Mouse (Mus musculus) spleen, postnatal 4 days (tissue): ENCODE data around the gene Rxylt1.
A peak's percentile ranks its signal among the peaks of the same experiment; 100 is the strongest.

Source experiments
- DNase-seq, 2 experiments: peaks; one replicate each; pipeline ENCODE4 v3.0.0; 2022; ENCODE audit warnings: low spot score in 2 of 2

Rxylt1 gene

DNA sequence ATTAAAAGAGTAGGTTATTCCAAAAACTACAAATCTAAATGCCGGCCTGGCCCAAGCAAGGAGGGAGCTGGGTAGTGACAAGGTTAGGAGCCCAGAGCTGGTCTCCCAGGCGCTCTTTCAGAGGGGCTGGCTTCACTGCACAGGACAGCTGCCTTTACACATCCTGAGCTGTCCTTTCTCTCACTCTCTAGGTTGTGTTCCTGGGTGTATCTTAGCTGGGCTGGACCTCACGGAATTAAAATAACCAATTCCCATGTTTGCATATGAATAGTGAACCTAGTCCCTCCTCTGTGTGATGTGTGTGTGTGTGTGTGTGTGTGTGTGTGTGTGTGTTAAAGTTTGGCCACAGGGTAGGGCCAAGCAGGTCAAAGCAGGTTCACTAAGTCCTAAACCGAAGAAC lies 52.2 kb downstream of the Rxylt1 start:
- DNase-seq, result no peak

DNA sequence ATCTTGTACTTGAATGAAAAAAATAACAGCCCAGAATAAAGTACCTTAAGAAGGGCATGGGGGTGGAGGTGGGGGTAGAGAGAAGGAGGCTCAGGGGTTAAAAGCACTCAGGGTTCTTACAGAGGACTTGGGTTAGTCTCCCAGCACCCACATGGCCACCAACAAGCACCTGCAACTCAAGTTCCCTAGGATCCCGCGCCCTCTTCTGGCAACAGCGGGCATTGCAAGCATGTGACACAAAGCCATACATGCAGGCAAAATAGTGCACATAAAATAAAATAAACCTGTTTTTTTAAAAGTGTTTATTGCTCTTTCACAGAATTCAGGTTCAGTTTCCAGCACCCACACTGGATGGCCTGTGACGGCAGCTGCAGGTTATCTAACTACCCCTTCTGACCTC lies 56.8 kb downstream of the Rxylt1 start:
- peak in 1 of 2 experiments; percentile 72 for DNase-seq

DNA sequence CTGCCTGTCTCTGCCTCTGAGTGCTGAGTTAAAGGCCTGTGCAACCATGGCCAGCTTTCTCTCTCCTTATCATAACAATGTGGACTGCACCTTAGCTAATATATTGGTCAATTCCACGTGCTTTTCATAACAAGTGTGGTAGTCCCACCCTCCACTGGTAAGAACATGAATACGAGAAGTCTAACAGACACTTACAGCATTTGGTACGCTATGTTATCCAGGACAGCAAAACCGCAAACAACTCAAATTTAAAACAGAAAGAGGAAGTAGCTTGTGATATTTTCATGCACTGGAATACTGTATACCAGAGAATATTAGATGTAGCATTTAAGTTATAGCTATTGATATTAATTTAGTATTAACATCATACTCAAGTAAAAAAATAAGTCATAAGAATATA lies 57.6 kb downstream of the Rxylt1 start:
- DNase-seq, result no peak

DNA sequence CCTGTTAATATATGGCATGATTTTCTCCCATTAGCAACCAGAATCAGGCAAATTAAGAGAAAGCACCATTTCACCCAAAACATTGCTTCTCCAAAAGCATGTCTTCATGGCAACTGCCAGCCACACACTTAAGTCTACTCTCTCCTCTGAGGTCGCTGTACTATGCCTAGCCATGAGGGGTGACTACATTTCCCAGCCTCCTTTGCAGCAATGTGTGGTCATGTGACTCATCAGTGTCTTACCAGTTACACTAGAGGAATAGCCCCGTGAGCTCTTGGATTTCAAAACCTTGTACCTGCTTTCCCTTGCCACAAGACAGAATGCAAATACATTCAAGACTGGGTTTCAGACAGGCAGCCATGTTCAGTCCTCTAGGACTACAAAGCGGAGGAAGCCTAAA lies 58.6 kb downstream of the Rxylt1 start:
- no peak for DNase-seq

DNA sequence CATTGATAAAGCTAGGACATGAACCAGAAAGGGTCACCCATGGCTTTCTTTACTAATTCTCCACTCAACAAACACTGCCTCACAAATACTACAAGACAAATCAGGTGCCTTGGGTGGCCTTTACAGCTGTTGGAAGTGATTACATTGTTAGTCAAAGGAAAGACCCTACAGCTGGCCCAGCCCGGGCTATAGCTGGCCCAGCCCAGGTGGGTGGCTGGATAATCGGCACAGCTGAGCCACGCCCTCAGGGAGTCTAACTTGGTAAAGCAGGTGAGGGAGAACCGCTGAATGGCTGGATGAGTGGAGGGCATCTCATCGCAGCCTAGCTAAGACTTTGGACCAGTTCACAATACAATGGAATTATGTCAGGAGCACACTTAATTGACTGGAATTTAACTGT lies 63.9 kb downstream of the Rxylt1 start:
- no peak for DNase-seq

DNA sequence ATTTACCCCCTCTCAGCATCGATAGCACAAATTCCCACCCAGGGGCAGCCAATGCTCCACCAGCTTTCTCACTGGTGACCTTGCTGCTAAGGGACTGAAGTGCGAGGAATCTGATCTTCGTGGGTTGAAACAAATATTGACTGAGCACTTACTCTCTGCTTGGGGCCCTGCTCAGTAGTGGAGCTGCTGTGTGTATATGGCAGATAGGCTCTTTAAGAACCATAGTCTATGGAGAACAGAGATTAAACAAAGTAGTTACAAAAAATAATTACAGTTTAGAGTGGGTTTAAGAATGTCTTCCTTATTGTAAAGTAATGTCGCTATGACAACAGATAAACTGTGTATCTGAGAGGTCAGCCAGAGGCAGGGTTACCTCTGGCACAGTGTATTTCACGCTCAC lies 66.8 kb downstream of the Rxylt1 start:
- DNase-seq, result no peak

DNA sequence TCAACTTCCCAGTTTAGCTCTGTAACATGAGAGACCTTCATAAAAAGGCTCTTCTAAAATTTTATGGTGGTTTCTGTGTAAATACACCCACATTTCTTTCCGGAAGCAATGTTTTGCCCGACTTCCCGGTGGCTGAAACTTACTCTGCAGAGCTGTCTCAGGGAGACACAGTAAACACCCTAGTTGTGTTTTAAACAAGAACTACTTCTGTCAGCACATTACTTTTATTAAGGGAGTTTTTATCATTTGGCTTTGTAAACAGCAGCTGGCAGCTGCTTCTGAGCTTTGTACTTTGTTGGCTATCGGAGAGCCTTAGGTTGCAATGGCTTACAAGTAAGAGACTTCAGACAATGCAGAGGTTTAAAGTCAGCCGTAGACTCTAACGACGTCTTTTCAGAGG lies 67.4 kb downstream of the Rxylt1 start:
- no peak for DNase-seq
